In genomic region chr3:52641226-52642181, GRCm38 (mm10) we compare ENCODE assay signal across 8 mouse cellular contexts.
DNase-seq lines count a peak whose midpoint lies in the region; ATAC-seq and TF ChIP-seq lines count a peak whose summit lies in the region.
"Had no signal": no experiment of that assay in that cellular context is flagged by ENCODE, and none has a peak within 500 bp of the region (broad histone marks: within the 10 kb centered on the region; RNA-seq: fewer than 3 reads in every experiment).

No protein-coding gene starts in this region.

- H3K4me2 ChIP-seq in heart, embryonic 16.5 days (ENCODE audit: low read depth, low read length): no peak overlapping the region
- H3K4me2 ChIP-seq in lung, postnatal 0 days (replicated peaks; ENCODE audit: low read depth, low read length): no peak overlapping the region
- H3K4me2 ChIP-seq: liver, embryonic 13.5 days had no signal

- no peak; the same call in 1 of the 2 replicates for TF ChIP-seq EP300 in lung, postnatal 0 days (IDR thresholded peaks at IDR 0.05)

- no peaks in the 10 kb centered on the region for H3K27me3 ChIP-seq in heart, embryonic 16.5 days (ENCODE audit: control insufficient read depth, insufficient read depth, low read length)
- no peaks in the 10 kb centered on the region for H3K27me3 ChIP-seq in lung, postnatal 0 days (replicated peaks; ENCODE audit: insufficient read depth, low read length)
- H3K27me3 ChIP-seq: liver, embryonic 13.5 days had no signal

- H3K4me1 ChIP-seq in heart, embryonic 16.5 days (ENCODE audit: control insufficient read depth, insufficient read depth, low read length): peaks cover 9% of the 10 kb centered on the region; the same call in 1 of the 2 replicates
- H3K4me1 ChIP-seq in lung, postnatal 0 days (ENCODE audit: insufficient read depth, low read depth, low read length): no peaks in the 10 kb centered on the region
- H3K4me1 ChIP-seq: liver, embryonic 13.5 days had no signal

- H3K27ac ChIP-seq in heart, embryonic 16.5 days (ENCODE audit: low read length): peak overlapping the region; percentile 33
- no peak overlapping the region for H3K27ac ChIP-seq in lung, postnatal 0 days (ENCODE audit: low read length)
- H3K27ac ChIP-seq: liver, embryonic 13.5 days had no signal

- H3K9ac ChIP-seq in heart, embryonic 16.5 days (ENCODE audit: low read length): no peak overlapping the region
- H3K9ac ChIP-seq in lung, postnatal 0 days (replicated peaks; ENCODE audit: low read depth): no peak overlapping the region
- H3K9ac ChIP-seq: liver, embryonic 13.5 days had no signal

- no peak for ATAC-seq in heart, embryonic 16.5 days (replicated peaks; ENCODE audit: extremely low read depth, insufficient read depth, low FRiP score)
- ATAC-seq in lung, postnatal 0 days: peak; percentile 58
- no peak for ATAC-seq in granulocyte monocyte progenitor cell, adult 5-6 weeks (replicated peaks; ENCODE audit: poor library complexity, severe bottlenecking)
- no peak for ATAC-seq in inflammation-experienced regulatory T-cells, adult 6 months

- DNase-seq in ovary, postnatal 10 days (ENCODE audit: low spot score): peak; percentile 27
- no peak for DNase-seq in ovary, adult 18-20 months (ENCODE audit: low spot score)
- peak; percentile 14 to 22 for DNase-seq in cerebellum, postnatal 36 days
- peak; percentile 53 for DNase-seq in lung, postnatal 0 days (ENCODE audit: low spot score)
- DNase-seq: liver, embryonic 13.5 days had no signal

- no peaks in the 10 kb centered on the region for H3K9me3 ChIP-seq in heart, embryonic 16.5 days (replicated peaks; ENCODE audit: control insufficient read depth, low read length)
- no peaks in the 10 kb centered on the region for H3K9me3 ChIP-seq in lung, postnatal 0 days (ENCODE audit: low read length)
- H3K9me3 ChIP-seq: liver, embryonic 13.5 days had no signal

- H3K36me3 ChIP-seq in heart, embryonic 16.5 days (ENCODE audit: control insufficient read depth, insufficient read depth): no peaks in the 10 kb centered on the region
- no peaks in the 10 kb centered on the region for H3K36me3 ChIP-seq in lung, postnatal 0 days (ENCODE audit: insufficient read depth, low read length)
- H3K36me3 ChIP-seq: liver, embryonic 13.5 days had no signal

- 64% methylated on average over 10 of the region's 10 CpGs for WGBS in heart, embryonic 16.5 days
- WGBS in lung, postnatal 0 days: 71% methylated on average over 10 of the region's 10 CpGs

- TF ChIP-seq CTCF in lung, postnatal 0 days (IDR thresholded peaks at IDR 0.05): no peak

- H3K4me3 ChIP-seq in heart, embryonic 16.5 days (ENCODE audit: low read length): no peak overlapping the region
- no peak overlapping the region for H3K4me3 ChIP-seq in lung, postnatal 0 days (ENCODE audit: low read depth, low read length)
- H3K4me3 ChIP-seq: liver, embryonic 13.5 days had no signal
